27 mouse cellular contexts compared by ENCODE assay signal in genomic region chr17:51836901-51837300, GRCm38 (mm10). TPM values are rescaled to one million over a fixed set of nuclear protein-coding genes. Genes with fewer than 3 reads are reported as not detected.
A peak's percentile ranks its signal among the peaks of the same experiment; 100 is the strongest.
DNase-seq lines count a peak whose midpoint lies in the region; ATAC-seq and TF ChIP-seq lines count a peak whose summit lies in the region.
"Had no signal": no experiment of that assay in that cellular context is flagged by ENCODE, and none has a peak within 500 bp of the region (broad histone marks: within the 10 kb centered on the region; RNA-seq: fewer than 3 reads in every experiment).

No protein-coding gene starts in this region.

- TF ChIP-seq CTCF in MEL (IDR thresholded peaks at IDR 0.05 in 2 of 3, conservative IDR thresholded peaks at IDR 0.05 in 1 of 3; ENCODE audit: control insufficient read depth in 1 of 3, insufficient read depth in 1 of 3, low read depth in 2 of 3, low read length in 3 of 3, poor library complexity in 1 of 3, severe bottlenecking in 1 of 3): no peak

- H3K4me1 ChIP-seq in limb, embryonic 11.5 days (ENCODE audit: control insufficient read depth, insufficient read depth, low read length): peaks cover under 1% of the 10 kb centered on the region; the same call in 1 of the 2 replicates
- peaks cover 18% of the 10 kb centered on the region for H3K4me1 ChIP-seq in limb, embryonic 10.5 days
- no peaks in the 10 kb centered on the region for H3K4me1 ChIP-seq in MEL (ENCODE audit: control insufficient read depth in 1 of 2, insufficient read depth in 2 of 2, low read length in 2 of 2)

- no peak for ATAC-seq in limb, embryonic 11.5 days (ENCODE audit: insufficient number of reproducible peaks, low FRiP score, low TSS enrichment, low read depth)
- ATAC-seq: activated CD4-positive, CD25-positive, alpha-beta regulatory T cell, adult 4 months; CD4-positive, CD25-positive, alpha-beta regulatory T cell, adult 4 months; forebrain, embryonic 13.5 days; forebrain, embryonic 15.5 days; forebrain, postnatal 0 days; Patski had no signal

- H3K9ac ChIP-seq in limb, embryonic 11.5 days (ENCODE audit: low read length): no peak overlapping the region
- no peak overlapping the region for H3K9ac ChIP-seq in MEL (ENCODE audit: control insufficient read depth, low read depth, low read length, poor library complexity, severe bottlenecking)
- H3K9ac ChIP-seq: embryonic facial prominence, embryonic 12.5 days; forebrain, embryonic 13.5 days; forebrain, embryonic 15.5 days; forebrain, postnatal 0 days had no signal

- no peak overlapping the region for H3K4me3 ChIP-seq in limb, embryonic 11.5 days (ENCODE audit: low read depth, low read length)
- H3K4me3 ChIP-seq in limb, embryonic 10.5 days: no peak overlapping the region
- no peak overlapping the region for H3K4me3 ChIP-seq in MEL (ENCODE audit: control insufficient read depth in 1 of 2, insufficient read depth in 1 of 2, low read depth in 2 of 2, low read length in 2 of 2)
- H3K4me3 ChIP-seq: embryonic facial prominence, embryonic 10.5 days; embryonic facial prominence, embryonic 12.5 days; forebrain, embryonic 13.5 days; forebrain, embryonic 15.5 days had no signal

- H3K27ac ChIP-seq in limb, embryonic 11.5 days (replicated peaks; ENCODE audit: low read depth, low read length): no peak overlapping the region
- H3K27ac ChIP-seq in limb, embryonic 10.5 days: no peak overlapping the region
- no peak overlapping the region for H3K27ac ChIP-seq in MEL (ENCODE audit: control insufficient read depth, low read depth, low read length)
- H3K27ac ChIP-seq: embryonic facial prominence, embryonic 10.5 days; embryonic facial prominence, embryonic 12.5 days; forebrain, embryonic 13.5 days; forebrain, embryonic 15.5 days had no signal

- no peak for TF ChIP-seq POLR2A in MEL (IDR thresholded peaks at IDR 0.05; ENCODE audit: control insufficient read depth in 1 of 2, insufficient read depth in 1 of 2, low read depth in 1 of 2, low read length in 2 of 2, poor library complexity in 1 of 2)

- peak; percentile 6 for DNase-seq in limb, embryonic 11.5 days (ENCODE audit: low spot score)
- no peak for DNase-seq in limb, embryonic 10.5 days (ENCODE audit: low spot score)
- DNase-seq in thymus, postnatal 4 days: peak; percentile 6
- no peak for DNase-seq in thymus, adult 18-20 months
- DNase-seq in MEL (ENCODE audit: low read depth, low spot score) (no peak), ZHBTc4 (ENCODE audit: low read depth, low spot score) (peak; percentile 76), MN1 (ENCODE audit: low spot score) (no peak)
- DNase-seq in ovary, postnatal 14 days (ENCODE audit: low spot score): no peak
- DNase-seq: adrenal gland, adult 8-10 months; adrenal gland, postnatal 14 days; adrenal gland, postnatal 36 days; B cell, adult 2 months; cerebellum, adult 11-12 months; cerebellum, adult 2 months; cerebellum, adult 9-10 months; cerebellum, postnatal 10 days; cerebellum, postnatal 25 days; forebrain, postnatal 0 days had no signal

- H3K4me2 ChIP-seq in limb, embryonic 11.5 days (ENCODE audit: low read depth, severe bottlenecking): no peak overlapping the region
- H3K4me2 ChIP-seq: embryonic facial prominence, embryonic 12.5 days; forebrain, embryonic 13.5 days; forebrain, embryonic 15.5 days had no signal

- H3K9me3 ChIP-seq in limb, embryonic 11.5 days (ENCODE audit: control insufficient read depth, low read length): no peaks in the 10 kb centered on the region
- no peaks in the 10 kb centered on the region for H3K9me3 ChIP-seq in limb, embryonic 10.5 days (replicated peaks)
- no peaks in the 10 kb centered on the region for H3K9me3 ChIP-seq in MEL (replicated peaks; ENCODE audit: insufficient read depth, low read length)
- H3K9me3 ChIP-seq: embryonic facial prominence, embryonic 10.5 days; embryonic facial prominence, embryonic 12.5 days; forebrain, embryonic 13.5 days; forebrain, embryonic 15.5 days had no signal

- no peak for TF ChIP-seq RAD21 in MEL (IDR thresholded peaks at IDR 0.05; ENCODE audit: low read depth, low read length)

- TF ChIP-seq EP300 in MEL (IDR thresholded peaks at IDR 0.05; ENCODE audit: low read depth in 1 of 2, low read length in 2 of 2): no peak

- WGBS in limb, embryonic 11.5 days: 2% methylated on average over 1 of the region's 1 CpGs
- 22% methylated on average over 1 of the region's 1 CpGs for WGBS in limb, embryonic 10.5 days

- H3K79me2 ChIP-seq in MEL (ENCODE audit: control insufficient read depth, insufficient read depth, low read length, poor library complexity): no peaks in the 10 kb centered on the region

- H3K27me3 ChIP-seq in limb, embryonic 11.5 days (ENCODE audit: control insufficient read depth, insufficient read depth, low read length): peaks cover 18% of the 10 kb centered on the region
- H3K27me3 ChIP-seq in limb, embryonic 10.5 days (ENCODE audit: low read depth, poor library complexity, severe bottlenecking): peaks cover 47% of the 10 kb centered on the region
- no peaks in the 10 kb centered on the region for H3K27me3 ChIP-seq in MEL (ENCODE audit: control insufficient read depth in 1 of 2, insufficient read depth in 2 of 2, low read length in 2 of 2)
- H3K27me3 ChIP-seq: CH12.LX had no signal

- H3K36me3 ChIP-seq in limb, embryonic 11.5 days (ENCODE audit: control insufficient read depth, insufficient read depth, low read length): no peaks in the 10 kb centered on the region
- no peaks in the 10 kb centered on the region for H3K36me3 ChIP-seq in limb, embryonic 10.5 days
- H3K36me3 ChIP-seq in MEL (ENCODE audit: control insufficient read depth in 1 of 2, insufficient read depth in 2 of 2, low read length in 2 of 2): no peaks in the 10 kb centered on the region
- H3K36me3 ChIP-seq: embryonic facial prominence, embryonic 10.5 days; embryonic facial prominence, embryonic 12.5 days; forebrain, embryonic 15.5 days; G1E had no signal

TF ChIP-seq in MEL, 35 proteins besides CTCF, POLR2A, EP300 and RAD21:
- TF ChIP-seq GATA1 (IDR thresholded peaks at IDR 0.05; ENCODE audit: low read depth, low read length): 0 out of 2 replicates have a peak, but pooled peaks have one; percentile 13
- no peak for TF ChIP-seq USF1 (IDR thresholded peaks at IDR 0.05; ENCODE audit: low read depth, low read length)

RNA-seq across cellular contexts. Expression of gene Satb1, which starts 3.8 kb away (rescaled TPM):
- polyA plus RNA-seq in limb, embryonic 11.5 days (2014; fragmentation: Nextera tagmentation; extraction: Ambion mirVana): 12.3 and 15.6 TPM in 2 replicates
- 9.4 and 11.0 TPM in 2 replicates for polyA plus RNA-seq in limb, embryonic 10.5 days (2016; fragmentation: Nextera tagmentation; extraction: Ambion mirVana)
- 0.08 TPM in 1 of 2 replicates, not detected in the other for total RNA-seq in MEL (2012; rRNA removed)
- polyA plus RNA-seq in MEL (2012; ENCODE audit: insufficient read depth in 1 of 2, insufficient read length in 2 of 2, low read depth in 1 of 2, low replicate concordance in 2 of 2, missing spikeins in 1 of 2): not detected
- total RNA-seq: CH12.LX had no signal
- polyA plus RNA-seq: G1E had no signal

Comparison
In these comparisons a context has a peak if more than half of its experiments do, and no peak if none do; other contexts are left out.
1. DNase-seq: peak in limb, embryonic 11.5 days (single experiment), thymus, postnatal 4 days (single experiment) and ZHBTc4 (single experiment); none in limb, embryonic 10.5 days (single experiment), thymus, adult 18-20 months (0 of 2), MEL (single experiment), ovary, postnatal 14 days (single experiment) and MN1 (single experiment).
2. RNA of gene Satb1, which starts 3.8 kb away (polyA plus RNA-seq): 12.3 to 15.6 TPM in limb, embryonic 11.5 days and 9.4 to 11.0 TPM in limb, embryonic 10.5 days; not detected in MEL; every median in the first group is over 10 times any median in the second.